Mouse (Mus musculus): Measurements from ENCODE around the gene Gm28551. TPM values are rescaled to one million over a fixed set of nuclear protein-coding genes. Genes with fewer than 3 reads are reported as not detected.

The Gm28551 gene
- total and polyA plus RNA-seq, 3 experiments: 0.46 TPM; not detected in 2

GRCm38 (mm10) chr1:53312989-53313967 is 39.2 kb downstream of the Gm28551 start, which contains the start of gene Osgepl1 (continued):
- TF ChIP-seq NRF1 (IDR thresholded peaks at IDR 0.05; ENCODE audit: insufficient read depth, low read depth, low read length, poor library complexity, severe bottlenecking): peak; percentile 59; the same call in 1 of the 2 replicates
- peak; percentile 59; the same call in 1 of the 2 replicates for TF ChIP-seq SIN3A (IDR thresholded peaks at IDR 0.05; ENCODE audit: low read length)
- TF ChIP-seq CHD1 (IDR thresholded peaks at IDR 0.05; ENCODE audit: low read depth, low read length): no peak
- no peak for TF ChIP-seq MAFK (IDR thresholded peaks at IDR 0.05; ENCODE audit: borderline replicate concordance, low read depth, low read length)
- TF ChIP-seq EP300 (IDR thresholded peaks at IDR 0.05; ENCODE audit: low read depth in 1 of 2, low read length in 2 of 2): no peak

GRCm38 (mm10) chr1:53300506-53300905 is 52.0 kb downstream of the Gm28551 start:
- Histone ChIP-seq H3K9me3 (replicated peaks; ENCODE audit: insufficient read depth, low read length) (no peaks in the 10 kb centered on the region), H3K27ac (ENCODE audit: control insufficient read depth, low read depth, low read length) (no peak overlapping the region), H3K79me2 (ENCODE audit: control insufficient read depth, insufficient read depth, low read length, poor library complexity) (peaks cover 3% of the 10 kb centered on the region; the same call in 1 of the 2 replicates), H3K27me3 (ENCODE audit: control insufficient read depth in 1 of 2, insufficient read depth in 2 of 2, low read length in 2 of 2) (no peaks in the 10 kb centered on the region), H3K4me3 (ENCODE audit: control insufficient read depth in 1 of 2, insufficient read depth in 1 of 2, low read depth in 2 of 2, low read length in 2 of 2) (no peak overlapping the region), H3K4me1 (ENCODE audit: control insufficient read depth in 1 of 2, insufficient read depth in 2 of 2, low read length in 2 of 2) (peaks cover 0 to 2% of the 10 kb centered on the region in 2 experiments; a peak in 1 of 4 replicates), H3K9ac (ENCODE audit: control insufficient read depth, low read depth, low read length, poor library complexity, severe bottlenecking) (no peak overlapping the region), H3K36me3 (ENCODE audit: control insufficient read depth in 1 of 2, insufficient read depth in 2 of 2, low read length in 2 of 2) (peaks cover 3 to 10% of the 10 kb centered on the region in 2 experiments; a peak in 3 of 4 replicates)
- DNase-seq (ENCODE audit: low read depth, low spot score): no peak
- no peak for TF ChIP-seq TCF12 (IDR thresholded peaks at IDR 0.05; ENCODE audit: low read depth, low read length)
- no peak for TF ChIP-seq TAL1 (IDR thresholded peaks at IDR 0.05; ENCODE audit: low read length)
- TF ChIP-seq MEF2A (IDR thresholded peaks at IDR 0.05; ENCODE audit: extremely low read depth, insufficient replicate concordance, low read depth, low read length, poor library complexity, severe bottlenecking): no peak
- TF ChIP-seq MYB (IDR thresholded peaks at IDR 0.05; ENCODE audit: low read depth, low read length): no peak
- TF ChIP-seq NRF1 (IDR thresholded peaks at IDR 0.05; ENCODE audit: insufficient read depth, low read depth, low read length, poor library complexity, severe bottlenecking): no peak
- no peak for TF ChIP-seq EP300 (IDR thresholded peaks at IDR 0.05; ENCODE audit: low read depth in 1 of 2, low read length in 2 of 2)
- TF ChIP-seq GATA1 (IDR thresholded peaks at IDR 0.05; ENCODE audit: low read depth, low read length): no peak
- TF ChIP-seq RCOR1 (IDR thresholded peaks at IDR 0.05; ENCODE audit: low read depth, low read length): no peak
- TF ChIP-seq MXI1 (IDR thresholded peaks at IDR 0.05; ENCODE audit: low read depth, low read length): no peak
- TF ChIP-seq USF2 (IDR thresholded peaks at IDR 0.05; ENCODE audit: borderline replicate concordance in 1 of 2, insufficient read depth in 1 of 2, low read depth in 1 of 2, low read length in 2 of 2): no peak
- no peak for TF ChIP-seq CHD2 (IDR thresholded peaks at IDR 0.05; ENCODE audit: low read length)
- no peak for TF ChIP-seq ZKSCAN1 (IDR thresholded peaks at IDR 0.05; ENCODE audit: low read depth, low read length)
- TF ChIP-seq POLR2AphosphoS5 (IDR thresholded peaks at IDR 0.05; ENCODE audit: borderline replicate concordance, low read depth, low read length): no peak
- no peak for TF ChIP-seq MAX (IDR thresholded peaks at IDR 0.05; ENCODE audit: low read length)
- TF ChIP-seq ZC3H11A (IDR thresholded peaks at IDR 0.05; ENCODE audit: low read depth, low read length): no peak

Measured in MEL (cell line).